Mouse (Mus musculus) hindbrain, embryonic 13.5 days (tissue): Measurements from ENCODE around the gene Pde1c. TPM values are rescaled to one million over a fixed set of nuclear protein-coding genes. Genes with fewer than 3 reads are reported as not detected.

Source experiments
- ATAC-seq: fragments of 200-750 bp; cut with Nextera tagmentation; 2 replicates; pipeline ENCODE4 v1.8.0; 2017; ENCODE audit warnings: moderate TSS enrichment; ENCODE audit not compliant: low FRiP score
- H3K27ac ChIP-seq: fragments of 300-500 bp; sonication (generic); 2 replicates; pipeline ENCODE4 v1.5.1; 2015; ENCODE audit warnings: inconsistent platforms, mild to moderate bottlenecking, moderate library complexity
- H3K27me3 ChIP-seq: fragments of 300-500 bp; sonication (generic); 2 replicates; pipeline ENCODE4 v1.6.1; 2015; ENCODE audit warnings: mild to moderate bottlenecking, inconsistent platforms
- H3K36me3 ChIP-seq: fragments of 300-500 bp; sonication (generic); 2 replicates; pipeline ENCODE4 v1.6.1; 2015; ENCODE audit warnings: mild to moderate bottlenecking, inconsistent platforms
- H3K4me1 ChIP-seq: fragments of 300-500 bp; sonication (generic); replicated peaks from 2 replicates; pipeline ENCODE4 v1.6.1; 2015; ENCODE audit warnings: inconsistent platforms
- H3K4me2 ChIP-seq: fragments of 300-500 bp; sonication (generic); 2 replicates; pipeline ENCODE4 v1.6.1; 2015; ENCODE audit warnings: inconsistent platforms, mild to moderate bottlenecking, moderate library complexity
- H3K4me3 ChIP-seq: fragments of 300-500 bp; sonication (generic); 2 replicates; pipeline ENCODE4 v1.5.1; 2015; ENCODE audit warnings: mild to moderate bottlenecking, inconsistent platforms
- H3K9ac ChIP-seq: fragments of 300-500 bp; sonication (generic); 2 replicates; pipeline ENCODE4 v1.6.1; 2015; ENCODE audit warnings: mild to moderate bottlenecking, inconsistent platforms
- H3K9me3 ChIP-seq: fragments of 300-500 bp; sonication (generic); 2 replicates; pipeline ENCODE4 v1.6.1; 2016; ENCODE audit warnings: inconsistent platforms
- WGBS: fragments of 180-500 bp; shearing (Covaris S2); methylation state at CpG from one replicate; pipeline ENCODE4 v1.1.7; 2015; 5-methylcytosine and 5-hydroxymethylcytosine counted together
- polyA plus RNA-seq: library from polyadenylated mRNA; unstranded; fragments of >200 nt; fragmentation: Nextera tagmentation; extraction: Ambion mirVana; gene quantifications from 2 replicates; pipeline ENCODE4 v1.2.1, GENCODE M21; 2015

Gene Pde1c
- polyA plus RNA-seq, 1 experiment from 2014 or later, result 16.2 TPM

GRCm38 (mm10) chr6:56289307-56289706 lies 279.6 kb downstream of the Pde1c start:
- no peaks in the 10 kb centered on the region for H3K4me1 ChIP-seq
- H3K9me3 ChIP-seq, result no peaks in the 10 kb centered on the region
- no peaks in the 10 kb centered on the region for H3K36me3 ChIP-seq
- no peaks in the 10 kb centered on the region for H3K27me3 ChIP-seq
- H3K9ac ChIP-seq, result no peak overlapping the region
- no peak overlapping the region for H3K4me3 ChIP-seq
- WGBS, result 82% methylated on average over 2 of the region's 2 CpGs
- no peak for ATAC-seq
- H3K4me2 ChIP-seq, result no peak overlapping the region
- H3K27ac ChIP-seq, result no peak overlapping the region

GRCm38 (mm10) chr6:56284821-56285220 lies 284.1 kb downstream of the Pde1c start:
- Histone ChIP-seq H3K9ac (no peak overlapping the region), H3K27ac (no peak overlapping the region), H3K4me1 (no peaks in the 10 kb centered on the region), H3K27me3 (no peaks in the 10 kb centered on the region), H3K36me3 (no peaks in the 10 kb centered on the region), H3K4me3 (no peak overlapping the region), H3K4me2 (no peak overlapping the region), H3K9me3 (no peaks in the 10 kb centered on the region)
- no peak for ATAC-seq
- 92% methylated on average over 4 of the region's 4 CpGs for WGBS

- H3K9me3 ChIP-seq, result no peaks in the 10 kb centered on the region
- WGBS, result 78% methylated on average over 1 of the region's 1 CpGs
- H3K4me1 ChIP-seq, result no peaks in the 10 kb centered on the region
- no peak overlapping the region for H3K27ac ChIP-seq
- no peak overlapping the region for H3K9ac ChIP-seq
- H3K27me3 ChIP-seq, result no peaks in the 10 kb centered on the region
- no peak overlapping the region for H3K4me2 ChIP-seq
- H3K36me3 ChIP-seq, result no peaks in the 10 kb centered on the region
- ATAC-seq, result no peak
- no peak overlapping the region for H3K4me3 ChIP-seq
Measured at GRCm38 (mm10) chr6:56275461-56275860, 293.4 kb downstream of the Pde1c start.

GRCm38 (mm10) chr6:56271741-56272140 lies 297.2 kb downstream of the Pde1c start:
- Histone ChIP-seq H3K36me3 (no peaks in the 10 kb centered on the region), H3K9ac (no peak overlapping the region)
- no peak for ATAC-seq

GRCm38 (mm10) chr6:56264509-56264908 lies 304.4 kb downstream of the Pde1c start:
- 92% methylated on average over 4 of the region's 4 CpGs for WGBS
- H3K4me3 ChIP-seq, result no peak overlapping the region
- no peak overlapping the region for H3K27ac ChIP-seq
- ATAC-seq, result no peak
- H3K9me3 ChIP-seq, result no peaks in the 10 kb centered on the region
- H3K4me1 ChIP-seq, result no peaks in the 10 kb centered on the region
- H3K27me3 ChIP-seq, result no peaks in the 10 kb centered on the region
- no peak overlapping the region for H3K4me2 ChIP-seq
- no peaks in the 10 kb centered on the region for H3K36me3 ChIP-seq
- no peak overlapping the region for H3K9ac ChIP-seq

More at GRCm38 (mm10) chr6:56271741-56272140, 297.2 kb downstream of the Pde1c start:
- no peak overlapping the region for H3K4me2 ChIP-seq
- H3K27ac ChIP-seq, result no peak overlapping the region
- WGBS, result 85% methylated on average over 2 of the region's 2 CpGs
- H3K9me3 ChIP-seq, result no peaks in the 10 kb centered on the region
- no peak overlapping the region for H3K4me3 ChIP-seq
- no peaks in the 10 kb centered on the region for H3K27me3 ChIP-seq
- H3K4me1 ChIP-seq, result no peaks in the 10 kb centered on the region

- Histone ChIP-seq H3K9me3 (no peaks in the 10 kb centered on the region), H3K4me3 (no peak overlapping the region), H3K27me3 (no peaks in the 10 kb centered on the region), H3K9ac (no peak overlapping the region), H3K4me2 (no peak overlapping the region), H3K36me3 (no peaks in the 10 kb centered on the region), H3K27ac (no peak overlapping the region), H3K4me1 (no peaks in the 10 kb centered on the region)
- WGBS, result 76% methylated on average over 3 of the region's 3 CpGs
- ATAC-seq, result no peak
Measured at GRCm38 (mm10) chr6:56260118-56260517, 308.8 kb downstream of the Pde1c start.

- no peak overlapping the region for H3K4me2 ChIP-seq
- H3K36me3 ChIP-seq, result no peaks in the 10 kb centered on the region
- H3K9ac ChIP-seq, result no peak overlapping the region
- H3K4me1 ChIP-seq, result no peaks in the 10 kb centered on the region
- no peak overlapping the region for H3K27ac ChIP-seq
- H3K27me3 ChIP-seq, result no peaks in the 10 kb centered on the region
- 93% methylated on average over 2 of the region's 2 CpGs for WGBS
- no peaks in the 10 kb centered on the region for H3K9me3 ChIP-seq
- H3K4me3 ChIP-seq, result no peak overlapping the region
- ATAC-seq, result no peak
Measured at GRCm38 (mm10) chr6:56257555-56258297, 311.2 kb downstream of the Pde1c start.

- Histone ChIP-seq H3K9me3 (no peaks in the 10 kb centered on the region), H3K9ac (no peak overlapping the region), H3K4me3 (no peak overlapping the region), H3K4me2 (no peak overlapping the region), H3K4me1 (no peaks in the 10 kb centered on the region), H3K36me3 (no peaks in the 10 kb centered on the region), H3K27ac (no peak overlapping the region), H3K27me3 (no peaks in the 10 kb centered on the region)
- 91% methylated on average over 3 of the region's 3 CpGs for WGBS
- ATAC-seq, result no peak
Measured at GRCm38 (mm10) chr6:56250091-56250490, 318.8 kb downstream of the Pde1c start.

GRCm38 (mm10) chr6:56191426-56192140 lies 377.3 kb downstream of the Pde1c start:
- 83% methylated on average over 1 of the region's 1 CpGs for WGBS
- ATAC-seq, result no peak
- no peak overlapping the region for H3K4me2 ChIP-seq

GRCm38 (mm10) chr6:56176485-56176884 lies 392.4 kb downstream of the Pde1c start:
- no peak overlapping the region for H3K4me3 ChIP-seq
- no peaks in the 10 kb centered on the region for H3K9me3 ChIP-seq
- H3K4me2 ChIP-seq, result no peak overlapping the region
- H3K36me3 ChIP-seq, result no peaks in the 10 kb centered on the region
- no peaks in the 10 kb centered on the region for H3K4me1 ChIP-seq
- H3K27ac ChIP-seq, result no peak overlapping the region
- 95% methylated on average over 2 of the region's 2 CpGs for WGBS
- H3K9ac ChIP-seq, result no peak overlapping the region
- no peaks in the 10 kb centered on the region for H3K27me3 ChIP-seq
- no peak for ATAC-seq

More at GRCm38 (mm10) chr6:56191426-56192140, 377.3 kb downstream of the Pde1c start:
- Histone ChIP-seq H3K9ac (no peak overlapping the region), H3K36me3 (no peaks in the 10 kb centered on the region), H3K9me3 (no peaks in the 10 kb centered on the region), H3K4me3 (no peak overlapping the region), H3K4me1 (no peaks in the 10 kb centered on the region), H3K27ac (no peak overlapping the region), H3K27me3 (no peaks in the 10 kb centered on the region)

GRCm38 (mm10) chr6:56172172-56172571 lies 396.7 kb downstream of the Pde1c start:
- no peak overlapping the region for H3K9ac ChIP-seq
- no peak overlapping the region for H3K4me3 ChIP-seq
- ATAC-seq, result no peak
- WGBS, result 86% methylated on average over 2 of the region's 2 CpGs
- no peaks in the 10 kb centered on the region for H3K9me3 ChIP-seq
- H3K27ac ChIP-seq, result no peak overlapping the region
- no peaks in the 10 kb centered on the region for H3K27me3 ChIP-seq
- no peaks in the 10 kb centered on the region for H3K36me3 ChIP-seq
- H3K4me1 ChIP-seq, result no peaks in the 10 kb centered on the region
- H3K4me2 ChIP-seq, result no peak overlapping the region

- Histone ChIP-seq H3K4me3 (no peak overlapping the region), H3K27me3 (no peaks in the 10 kb centered on the region), H3K4me2 (no peak overlapping the region), H3K9me3 (no peaks in the 10 kb centered on the region), H3K9ac (no peak overlapping the region), H3K4me1 (no peaks in the 10 kb centered on the region), H3K27ac (no peak overlapping the region), H3K36me3 (no peaks in the 10 kb centered on the region)
- no peak for ATAC-seq
- 82% methylated on average over 2 of the region's 2 CpGs for WGBS
Measured at GRCm38 (mm10) chr6:56168736-56169135, 400.2 kb downstream of the Pde1c start.

- H3K9me3 ChIP-seq, result no peaks in the 10 kb centered on the region
- no peak overlapping the region for H3K4me3 ChIP-seq
- no peak overlapping the region for H3K4me2 ChIP-seq
- H3K27me3 ChIP-seq, result no peaks in the 10 kb centered on the region
- no peaks in the 10 kb centered on the region for H3K36me3 ChIP-seq
- no peaks in the 10 kb centered on the region for H3K4me1 ChIP-seq
- H3K9ac ChIP-seq, result no peak overlapping the region
- H3K27ac ChIP-seq, result no peak overlapping the region
- no peak for ATAC-seq
- 77% methylated on average over 1 of the region's 1 CpGs for WGBS
Measured at GRCm38 (mm10) chr6:56158217-56158616, 410.7 kb downstream of the Pde1c start.
